Mouse (Mus musculus) E14TG2a.4 (cell line): Measurements from ENCODE around the gene Gm21119.
"Not testable (repeated sequence)": the region's sequence is repeated elsewhere in the genome, so short reads cannot be mapped to it uniquely, and the experiment has no call there.

ENCODE experiments used
- CTCF ChIP-seq: conservative IDR thresholded peaks from 2 replicates; pipeline ENCODE4 v1.5.1; 2014; ENCODE audit warnings: low read length
- POU5F1 ChIP-seq: IDR thresholded peaks from 2 replicates; pipeline ENCODE4 v1.6.1; 2014; ENCODE audit warnings: low read length, borderline replicate concordance

DNA sequence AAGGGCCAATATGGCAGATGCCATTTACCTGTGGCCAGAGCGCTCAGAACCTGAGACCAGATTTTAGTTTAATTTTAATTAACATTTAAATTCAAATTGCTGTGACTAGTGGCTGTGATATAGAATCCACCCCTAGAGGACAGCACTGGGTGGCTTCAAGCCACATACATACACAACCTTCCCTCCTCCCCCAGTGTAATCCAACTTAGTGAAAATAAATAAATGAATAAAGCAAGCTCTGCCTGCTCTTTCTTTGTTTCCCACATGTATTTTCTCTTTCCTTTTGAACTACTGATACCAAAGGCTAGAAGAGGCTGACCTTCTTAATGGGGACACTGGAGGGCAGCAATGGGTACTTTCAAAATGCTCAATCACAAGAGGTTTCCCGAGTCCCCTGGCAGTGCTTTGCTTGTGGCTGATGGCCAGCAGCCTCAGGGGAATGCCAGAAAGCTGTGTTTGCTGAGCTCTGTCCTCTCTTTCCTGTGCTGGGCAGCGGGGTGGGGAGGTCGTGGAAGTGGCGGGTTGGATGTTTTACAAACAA lies 21.9 kb upstream of the Gm21119 start:
- not testable (repeated sequence) for TF ChIP-seq CTCF, POU5F1
